Mouse (Mus musculus) c-Kit-negative CD71-positive TER-119-positive erythroid progenitor cells, embryonic 14.5 days (primary cell): ENCODE data around the gene Myl12a.
A peak's percentile ranks its signal among the peaks of the same experiment; 100 is the strongest.

Experiments used
- DNase-seq: peaks from one replicate; pipeline ENCODE4 v3.0.0-alpha.2; 2013; ENCODE audit warnings: low read depth, low spot score

Myl12a gene

DNA sequence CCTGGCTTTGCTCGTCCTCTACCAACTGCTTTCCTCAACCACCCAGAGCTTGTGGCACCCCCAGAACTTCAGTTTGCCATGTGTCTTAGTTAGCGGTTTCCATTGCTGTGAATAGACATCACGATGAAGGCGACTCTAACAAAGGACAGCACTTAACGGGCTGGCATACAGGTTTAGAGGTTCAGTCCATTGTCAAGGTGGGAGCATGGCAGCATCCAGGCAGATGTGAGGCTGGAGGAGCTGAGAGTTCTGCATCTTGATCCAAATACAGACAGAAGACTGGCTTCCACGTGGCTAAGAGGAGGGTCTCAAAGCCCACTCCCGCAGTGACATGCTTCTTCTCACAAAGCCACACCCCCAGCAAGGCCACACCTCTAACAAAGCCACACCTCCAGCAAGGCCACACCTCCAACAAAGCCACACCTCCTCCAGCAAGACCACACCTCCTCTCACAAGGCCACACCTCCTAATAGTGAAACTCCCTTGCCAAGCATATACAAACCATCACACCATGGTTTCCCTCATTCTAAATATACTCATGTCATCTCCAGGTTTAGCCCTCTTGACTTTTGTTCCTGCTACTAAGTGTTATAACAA, 8.1 kb upstream of the Myl12a start:
- no peak for DNase-seq

DNA sequence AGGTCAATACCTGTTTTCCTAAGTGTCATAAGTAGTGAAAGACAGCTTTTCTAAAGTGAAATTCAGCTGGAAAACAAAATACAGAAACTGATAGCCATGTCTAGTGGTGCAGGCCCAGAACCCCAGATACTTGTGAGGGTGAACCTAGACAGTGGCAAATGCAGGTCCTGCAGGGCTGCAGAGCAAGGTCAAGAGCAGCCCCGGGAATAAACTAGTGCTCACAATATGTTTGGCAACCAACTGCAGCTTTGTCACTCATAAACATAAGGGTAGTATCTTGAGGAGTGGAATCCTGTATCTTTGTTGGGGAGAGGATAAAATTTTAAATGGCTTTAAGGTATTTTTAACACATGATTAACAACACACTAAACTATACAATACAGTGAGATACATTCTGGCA, 7.1 kb upstream of the Myl12a start:
- no peak for DNase-seq

DNA sequence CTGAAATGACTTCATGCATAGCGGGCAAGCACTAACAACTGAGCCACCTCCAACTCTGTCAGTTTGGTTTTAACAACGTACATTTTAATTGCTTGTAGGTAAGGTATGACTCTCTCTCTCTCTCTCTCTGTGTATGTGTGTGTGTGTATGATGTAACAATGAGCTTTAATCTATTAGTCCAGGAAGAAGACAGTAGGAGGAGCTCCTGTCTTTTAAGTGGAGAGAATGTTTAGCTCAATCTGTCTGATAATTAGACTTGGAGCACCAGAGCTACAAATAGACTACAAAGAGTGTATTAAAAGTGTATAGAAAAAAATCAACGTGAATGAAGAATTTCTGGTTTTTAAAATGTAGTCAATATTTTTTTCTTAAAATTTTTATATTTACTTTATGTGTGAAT, 6.0 kb upstream of the Myl12a start:
- no peak for DNase-seq

GRCm38 (mm10) chr17:71006976-71007375, 4.3 kb upstream of the Myl12a start:
- DNase-seq = no peak

GRCm38 (mm10) chr17:71004186-71004960, 1.7 kb upstream of the Myl12a start:
- no peak for DNase-seq

- DNase-seq = no peak
Observed at GRCm38 (mm10) chr17:71003721-71004120, 1.0 kb upstream of the Myl12a start.

DNA sequence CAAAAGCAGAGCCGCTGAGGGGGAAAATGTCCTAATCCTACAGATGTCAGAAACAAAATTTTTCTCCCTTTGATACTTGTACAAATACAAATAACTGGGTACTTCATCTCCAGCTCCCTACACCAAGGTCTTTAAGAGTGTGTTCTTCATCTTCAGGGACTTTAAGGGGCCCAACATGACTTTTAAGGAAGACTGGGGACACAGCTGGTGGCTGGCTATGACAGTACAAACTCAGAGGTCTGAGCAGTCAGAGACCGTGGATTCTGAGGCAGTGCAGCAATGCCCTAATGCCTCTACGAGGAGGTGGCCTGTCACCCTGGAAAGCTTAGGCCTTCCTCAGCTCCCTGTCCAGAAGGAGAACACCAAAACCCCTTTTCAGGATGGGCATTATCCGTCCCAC, 434 bp upstream of the Myl12a start:
- no peak for DNase-seq

GRCm38 (mm10) chr17:71002081-71002743, 466 bp downstream of the Myl12a start, which contains the start of gene Myom1:
Myom1 (plus strand) TSS chr17:71002633.
- peak; percentile 93 for DNase-seq

GRCm38 (mm10) chr17:71001699-71002080, 988 bp downstream of the Myl12a start:
- DNase-seq = peak; percentile 54

DNA sequence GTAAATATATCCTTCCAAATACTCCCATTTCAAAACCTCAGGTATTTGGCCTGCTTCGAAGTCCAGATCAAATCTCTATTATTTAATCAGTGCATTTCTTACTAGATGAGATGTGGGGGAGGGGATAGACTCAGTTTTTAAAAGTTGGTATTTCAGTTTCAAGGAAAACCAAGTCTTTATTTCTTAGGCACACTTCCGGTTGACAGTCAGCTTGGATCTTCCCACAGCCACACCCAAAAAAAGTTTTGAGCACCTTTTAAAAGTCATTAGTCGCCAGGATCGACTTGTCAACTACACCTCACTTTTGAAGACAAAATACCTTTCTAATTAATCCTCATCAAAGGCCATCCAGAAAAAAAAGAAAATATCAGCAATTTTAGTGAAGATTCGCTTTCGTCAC, 1.6 kb downstream of the Myl12a start:
- DNase-seq = no peak

GRCm38 (mm10) chr17:71000255-71000654, 2.4 kb downstream of the Myl12a start:
- DNase-seq = no peak

- no peak for DNase-seq
Observed at GRCm38 (mm10) chr17:70999187-70999586, 3.5 kb downstream of the Myl12a start.

- no peak for DNase-seq
Observed at GRCm38 (mm10) chr17:70998400-70998975, 4.2 kb downstream of the Myl12a start.

- DNase-seq = no peak
Observed at GRCm38 (mm10) chr17:70997836-70998235, 4.8 kb downstream of the Myl12a start.

- no peak for DNase-seq
Observed at GRCm38 (mm10) chr17:70995551-70995950, 7.1 kb downstream of the Myl12a start.

- no peak for DNase-seq
Observed at GRCm38 (mm10) chr17:70994671-70995070, 8.0 kb downstream of the Myl12a start.

DNA sequence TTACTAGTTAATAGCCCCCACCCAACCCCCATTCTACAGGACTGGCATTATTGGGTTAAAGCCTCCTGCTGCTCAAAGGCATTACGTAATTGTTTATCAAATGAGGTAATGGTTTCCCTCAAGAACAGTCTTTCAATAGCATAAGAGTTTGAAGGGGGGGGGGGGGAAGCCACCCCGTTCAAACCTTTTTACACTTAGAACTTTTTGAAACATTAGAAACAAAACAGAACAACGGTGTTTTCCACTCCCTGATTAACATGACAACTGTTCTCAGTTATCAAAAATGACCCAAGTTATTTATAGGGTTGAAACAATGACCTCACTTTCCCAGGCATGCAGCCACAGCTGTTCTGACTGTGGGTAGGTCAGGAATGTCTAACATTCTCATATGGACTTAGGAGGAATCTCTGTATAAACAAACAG, 9.3 kb downstream of the Myl12a start:
- no peak for DNase-seq

DNA sequence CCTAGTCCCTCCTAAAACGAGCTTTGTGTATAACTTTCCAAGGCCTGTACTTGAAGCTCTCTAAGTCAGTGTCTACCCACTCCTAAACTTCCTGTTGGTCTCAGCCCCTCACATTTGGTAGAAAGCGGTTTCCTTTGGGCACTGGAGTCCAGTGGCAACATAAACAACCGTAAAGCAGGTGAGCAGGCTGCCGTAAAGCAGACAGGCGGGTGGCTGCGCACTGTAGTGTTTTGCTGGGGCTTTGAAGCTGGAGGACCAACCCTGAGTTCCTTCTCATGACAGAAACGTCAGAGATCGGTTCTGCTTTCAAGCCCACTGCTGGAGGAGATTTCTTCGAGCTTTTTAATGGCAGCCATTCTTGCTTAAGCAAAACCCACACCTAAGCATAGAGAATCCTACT, 10.0 kb downstream of the Myl12a start:
- DNase-seq = no peak

DNA sequence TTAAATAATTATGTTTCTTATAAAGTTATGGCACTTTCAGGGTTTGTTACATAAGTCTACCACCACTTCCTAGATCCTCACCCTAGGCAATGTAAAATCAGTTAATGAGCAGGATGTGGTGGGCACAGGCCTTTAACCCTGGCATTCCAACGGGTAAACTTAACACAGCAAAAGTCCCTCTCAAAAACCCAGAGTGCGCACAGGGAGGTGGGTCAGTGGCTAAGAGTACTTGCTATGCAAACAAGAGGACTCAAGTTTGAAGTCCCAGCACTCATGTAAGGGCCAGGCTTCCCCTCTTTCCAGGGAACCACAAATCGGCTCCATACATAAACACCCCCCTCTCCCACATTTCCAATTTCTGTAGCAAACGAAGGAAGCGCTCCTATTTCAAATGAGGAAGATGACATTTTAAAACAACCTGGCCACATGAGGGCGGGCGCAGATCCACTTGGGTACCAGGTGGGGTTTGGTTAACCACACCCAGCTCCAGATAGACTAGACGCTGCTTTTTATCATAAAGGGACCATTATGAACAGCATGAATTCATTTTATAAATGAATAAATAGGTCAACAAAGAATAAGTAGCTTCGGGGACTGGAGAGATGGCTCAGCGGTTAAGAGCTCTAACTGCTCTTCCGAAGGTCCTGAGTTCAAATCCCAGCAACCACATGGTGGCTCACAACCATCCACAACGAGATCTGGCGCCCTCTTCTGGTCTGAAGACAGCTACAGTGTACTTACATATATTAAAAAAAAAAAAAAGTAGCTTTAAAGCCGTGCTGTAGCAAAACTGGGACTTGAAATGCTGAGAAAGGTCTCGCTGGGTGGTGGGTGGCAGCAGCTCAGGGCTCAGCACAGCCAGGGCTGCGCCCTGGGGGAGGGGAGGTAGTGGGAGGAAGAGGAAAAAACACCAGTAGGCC, 10.7 kb downstream of the Myl12a start:
- DNase-seq = no peak

DNA sequence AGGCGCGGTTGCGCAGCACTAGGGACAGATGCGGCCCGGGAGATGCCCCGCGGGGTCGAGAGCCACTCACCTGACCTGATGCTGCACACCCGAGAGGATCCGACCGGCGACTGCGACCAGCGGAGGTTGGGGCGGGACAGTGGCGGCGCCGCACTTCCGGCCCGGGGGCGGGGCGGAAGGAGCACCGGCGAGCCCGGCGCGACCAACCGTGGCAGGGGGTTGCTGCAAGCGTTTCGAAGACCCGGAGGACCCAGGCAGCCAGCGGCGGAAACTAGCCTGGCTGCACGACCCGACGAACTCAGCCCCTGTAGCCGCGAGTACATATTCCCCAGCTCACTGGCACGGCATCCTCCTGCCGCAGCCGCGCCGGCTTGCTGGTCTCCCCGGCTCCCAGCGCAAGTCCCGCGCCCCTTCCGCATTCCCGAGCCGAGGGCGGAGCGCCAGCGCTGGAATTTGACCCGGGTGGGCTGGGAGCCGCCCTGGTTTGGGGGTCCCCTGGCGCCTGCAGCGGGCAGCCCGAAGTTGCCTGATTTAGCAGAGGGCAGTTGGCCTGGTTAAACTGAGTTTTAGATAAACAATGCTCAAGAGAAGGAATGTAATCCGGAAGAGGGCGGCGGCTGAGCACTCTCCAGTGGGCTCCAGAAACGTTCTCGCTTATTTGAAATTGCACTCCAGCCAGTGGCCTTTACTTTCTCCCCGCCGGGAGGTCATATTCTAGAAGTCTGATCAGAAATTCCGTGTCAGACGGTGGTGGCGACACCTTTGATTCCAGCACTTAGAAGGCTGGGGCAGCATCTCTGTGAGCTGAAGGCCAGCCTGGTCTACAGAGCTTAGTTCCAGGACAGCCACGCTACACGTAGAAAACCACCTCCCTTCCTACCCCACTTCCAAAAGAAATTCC, 12.0 kb downstream of the Myl12a start:
- DNase-seq = peak; percentile 75
